Mouse (Mus musculus) intestine, postnatal 0 days (tissue): ENCODE data around the gene Gbx1. TPM values are rescaled to one million over a fixed set of nuclear protein-coding genes. Genes with fewer than 3 reads are reported as not detected.
A peak's percentile ranks its signal among the peaks of the same experiment; 100 is the strongest.

ENCODE experiments used
- ATAC-seq: fragments of 200-750 bp; cut with Nextera tagmentation; 2 replicates; pipeline ENCODE4 v1.8.0; 2017; ENCODE audit warnings: mild to moderate bottlenecking, moderate TSS enrichment, moderate library complexity
- H3K27ac ChIP-seq: fragments of 300-500 bp; sonication (generic); 2 replicates; pipeline ENCODE4 v1.5.1; 2014; ENCODE audit warnings: mild to moderate bottlenecking, low read depth, low read length, moderate library complexity
- H3K27me3 ChIP-seq: fragments of 300-500 bp; sonication (generic); replicated peaks from 2 replicates; pipeline ENCODE4 v1.6.1; 2014; ENCODE audit warnings: low read length, mixed read lengths; ENCODE audit not compliant: control insufficient read depth, insufficient read depth
- H3K36me3 ChIP-seq: fragments of 300-500 bp; sonication (generic); 2 replicates; pipeline ENCODE4 v1.6.1; 2014; ENCODE audit warnings: mild to moderate bottlenecking, moderate library complexity; ENCODE audit not compliant: control insufficient read depth, insufficient read depth
- H3K4me1 ChIP-seq: fragments of 300-500 bp; sonication (generic); replicated peaks from 2 replicates; pipeline ENCODE4 v1.6.1; 2014; ENCODE audit warnings: antibody characterized with exemption, low read length, mixed read lengths; ENCODE audit not compliant: control insufficient read depth, insufficient read depth
- H3K4me2 ChIP-seq: fragments of 300-500 bp; sonication (generic); replicated peaks from 2 replicates; pipeline ENCODE4 v1.6.1; 2014; ENCODE audit warnings: low read depth, mild to moderate bottlenecking, moderate library complexity
- H3K4me3 ChIP-seq: fragments of 300-500 bp; sonication (generic); 2 replicates; pipeline ENCODE4 v1.5.1; 2014; ENCODE audit warnings: low read depth, low read length
- H3K9ac ChIP-seq: fragments of 300-500 bp; sonication (generic); 2 replicates; pipeline ENCODE4 v1.6.1; 2014; ENCODE audit warnings: mild to moderate bottlenecking, low read depth, low read length
- H3K9me3 ChIP-seq: fragments of 300-500 bp; sonication (generic); 2 replicates; pipeline ENCODE4 v1.6.1; 2016; ENCODE audit warnings: mixed run types; ENCODE audit not compliant: control insufficient read depth
- CTCF ChIP-seq: sonication (generic); IDR thresholded peaks from 2 replicates; pipeline ENCODE4 v1.5.1; 2016; ENCODE audit warnings: low read depth, mild to moderate bottlenecking, control low read depth, antibody characterized with exemption, moderate library complexity
- WGBS: fragments of 180-500 bp; shearing (Covaris S2); extraction: QIAGEN DNeasy Blood & Tissue Kit; methylation state at CpG from one replicate; pipeline ENCODE4 v1.1.7; 2014; 5-methylcytosine and 5-hydroxymethylcytosine counted together
- polyA plus RNA-seq: library from polyadenylated mRNA; unstranded; fragments of >200 nt; fragmentation: Nextera tagmentation; extraction: Ambion mirVana; gene quantifications from 2 replicates; pipeline ENCODE4 v1.2.1, GENCODE M21; 2015

Gene Gbx1
- polyA plus RNA-seq, 1 experiment from 2014 or later: not detected

DNA sequence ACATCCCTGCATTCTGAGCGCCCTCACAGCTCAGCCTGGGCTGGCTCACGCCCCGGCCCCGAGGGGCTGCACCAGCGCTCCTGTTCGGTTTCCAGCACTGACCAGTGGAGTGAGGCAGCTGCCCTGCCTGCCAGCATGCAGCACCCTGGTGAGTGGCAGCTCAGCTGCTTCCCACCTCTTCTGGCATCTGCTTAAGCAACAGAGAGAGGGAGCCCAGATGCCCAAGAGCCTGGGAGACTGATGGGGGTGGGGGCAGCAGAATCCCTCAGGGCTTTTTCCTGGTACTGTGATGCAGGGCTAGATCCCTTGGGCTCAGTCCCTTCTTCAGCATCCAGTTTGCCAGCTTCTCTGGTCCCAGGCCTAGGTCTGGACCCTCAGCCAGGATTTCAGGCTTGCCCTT lies 30.2 kb downstream of the Gbx1 start:
- TF ChIP-seq CTCF: no peak
- Histone ChIP-seq H3K36me3 (peaks cover 93% of the 10 kb centered on the region), H3K4me1 (no peaks in the 10 kb centered on the region), H3K4me2 (no peak overlapping the region), H3K27ac (no peak overlapping the region), H3K27me3 (no peaks in the 10 kb centered on the region), H3K4me3 (no peak overlapping the region), H3K9me3 (no peaks in the 10 kb centered on the region), H3K9ac (no peak overlapping the region)
- no peak for ATAC-seq
- 87% methylated on average over 6 of the region's 6 CpGs for WGBS

DNA sequence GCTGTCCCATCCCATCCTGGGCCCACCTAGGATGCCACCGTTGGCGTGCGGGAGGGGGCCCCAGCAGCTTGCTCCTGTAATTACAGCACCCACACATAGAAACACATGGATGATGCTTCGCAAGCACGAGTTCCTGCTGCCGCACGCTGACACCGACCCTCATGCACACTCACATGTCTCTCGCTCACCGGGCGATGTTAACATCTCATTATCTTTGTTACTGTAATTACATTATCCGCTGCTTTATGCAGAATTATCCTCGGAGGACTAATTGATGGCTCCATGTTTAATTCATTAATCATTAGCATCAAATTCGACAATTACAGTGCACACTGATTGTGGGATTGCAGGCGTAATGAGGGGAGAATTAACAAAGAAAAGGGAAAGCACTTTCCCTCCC lies 32.0 kb downstream of the Gbx1 start:
- Histone ChIP-seq H3K9ac (no peak overlapping the region), H3K36me3 (peaks cover 92% of the 10 kb centered on the region), H3K27me3 (no peaks in the 10 kb centered on the region), H3K27ac (no peak overlapping the region), H3K4me3 (no peak overlapping the region), H3K4me2 (no peak overlapping the region), H3K9me3 (no peaks in the 10 kb centered on the region), H3K4me1 (no peaks in the 10 kb centered on the region)
- no peak for TF ChIP-seq CTCF
- ATAC-seq: no peak
- 90% methylated on average over 15 of the region's 15 CpGs for WGBS

- H3K27me3 ChIP-seq: no peaks in the 10 kb centered on the region
- H3K4me1 ChIP-seq: no peaks in the 10 kb centered on the region
- 77% methylated on average over 16 of the region's 16 CpGs for WGBS
- no peak for TF ChIP-seq CTCF
- H3K9me3 ChIP-seq: no peaks in the 10 kb centered on the region
- no peak overlapping the region for H3K4me3 ChIP-seq
- no peak overlapping the region for H3K9ac ChIP-seq
- H3K27ac ChIP-seq: no peak overlapping the region
- H3K4me2 ChIP-seq: no peak overlapping the region
- peaks cover 95% of the 10 kb centered on the region for H3K36me3 ChIP-seq
- ATAC-seq: no peak
These were observed 34.3 kb downstream of the Gbx1 start for GRCm38 (mm10) chr5:24492546-24493285.

GRCm38 (mm10) chr5:24490413-24490920 lies 36.5 kb downstream of the Gbx1 start:
- no peaks in the 10 kb centered on the region for H3K9me3 ChIP-seq

GRCm38 (mm10) chr5:24486738-24487137 lies 40.3 kb downstream of the Gbx1 start:
- Histone ChIP-seq H3K4me2 (no peak overlapping the region), H3K36me3 (peaks cover 54% of the 10 kb centered on the region), H3K4me3 (no peak overlapping the region), H3K27me3 (no peaks in the 10 kb centered on the region), H3K27ac (no peak overlapping the region), H3K4me1 (no peaks in the 10 kb centered on the region), H3K9me3 (no peaks in the 10 kb centered on the region), H3K9ac (no peak overlapping the region)
- TF ChIP-seq CTCF: no peak
- ATAC-seq: no peak
- WGBS: 94% methylated on average over 5 of the region's 5 CpGs

More at GRCm38 (mm10) chr5:24490413-24490920, 36.5 kb downstream of the Gbx1 start:
- Histone ChIP-seq H3K36me3 (peaks cover 81% of the 10 kb centered on the region), H3K4me1 (no peaks in the 10 kb centered on the region), H3K9ac (no peak overlapping the region), H3K27me3 (no peaks in the 10 kb centered on the region), H3K4me3 (no peak overlapping the region), H3K27ac (no peak overlapping the region), H3K4me2 (no peak overlapping the region)
- no peak for TF ChIP-seq CTCF
- no peak for ATAC-seq
- 40% methylated on average over 14 of the region's 14 CpGs for WGBS

GRCm38 (mm10) chr5:24486097-24486496 lies 40.9 kb downstream of the Gbx1 start:
- H3K4me3 ChIP-seq: no peak overlapping the region
- no peaks in the 10 kb centered on the region for H3K4me1 ChIP-seq
- H3K27me3 ChIP-seq: no peaks in the 10 kb centered on the region
- ATAC-seq: no peak
- H3K9me3 ChIP-seq: no peaks in the 10 kb centered on the region
- no peak overlapping the region for H3K27ac ChIP-seq
- 6% methylated on average over 8 of the region's 8 CpGs for whole genome bisulfite sequencing
- TF ChIP-seq CTCF: peak; percentile 93
- H3K36me3 ChIP-seq: peaks cover 54% of the 10 kb centered on the region
- no peak overlapping the region for H3K4me2 ChIP-seq
- H3K9ac ChIP-seq: no peak overlapping the region
